Mouse (Mus musculus): Measurements from ENCODE around the gene Smlr1. TPM values are rescaled to one million over a fixed set of nuclear protein-coding genes. Genes with fewer than 3 reads are reported as not detected.

Smlr1 gene
- polyA plus RNA-seq, 1 experiment from 2014 or later = not detected

DNA sequence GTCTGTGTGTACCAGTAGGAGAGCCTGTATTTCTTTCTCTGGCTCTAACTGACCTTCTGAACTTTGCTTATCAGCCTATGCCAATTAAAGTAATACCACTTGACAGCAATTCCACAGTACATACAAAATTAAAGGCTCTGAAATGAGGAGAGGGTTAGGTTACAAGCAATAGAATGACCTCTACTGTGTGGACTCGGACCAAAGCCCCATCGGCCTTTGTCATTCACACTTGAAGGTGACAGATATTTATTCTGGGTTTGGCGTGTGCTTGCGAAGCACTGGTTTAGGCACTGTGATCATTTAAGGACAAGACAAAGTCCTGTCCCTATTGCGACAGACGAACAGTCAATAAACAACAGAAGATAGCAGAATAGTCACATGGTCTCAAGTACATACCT is 3.7 kb upstream of the Smlr1 start:
- no peak for TF ChIP-seq CTCF (IDR thresholded peaks at IDR 0.05)
- no peak overlapping the region for H3K4me2 ChIP-seq (replicated peaks; ENCODE audit: low read depth, low read length)

DNA sequence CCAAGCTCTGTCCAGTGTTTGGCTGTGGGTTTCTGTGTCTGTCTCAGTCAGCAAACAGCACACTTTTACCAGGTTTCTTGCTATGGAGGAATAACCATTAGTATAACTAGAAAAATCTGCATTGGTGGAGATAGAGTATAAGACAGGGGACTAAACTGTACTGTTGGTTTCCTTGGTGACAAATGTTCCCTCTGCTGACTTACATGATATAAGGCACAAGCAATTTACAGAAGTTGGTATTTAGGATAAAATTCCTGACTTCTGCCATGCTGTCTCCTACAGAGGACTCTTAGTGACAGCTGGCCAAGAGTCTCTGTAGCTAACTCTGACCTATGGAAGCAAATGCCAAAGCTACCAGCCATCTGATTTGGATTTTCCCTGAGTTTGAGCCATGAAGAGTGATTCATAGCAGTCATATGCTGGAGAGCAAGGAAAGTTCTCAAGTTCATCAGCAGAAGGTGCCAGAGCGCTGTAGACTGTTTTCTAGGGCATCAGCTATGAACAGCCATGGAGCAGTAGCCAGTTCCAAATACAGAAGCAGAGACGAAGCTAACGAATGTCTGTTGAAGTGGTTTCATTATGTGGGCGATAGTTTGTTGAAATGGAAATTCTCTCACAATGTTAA is 3.2 kb upstream of the Smlr1 start:
- WGBS = 72% methylated on average over 4 of the region's 4 CpGs
- H3K27ac ChIP-seq (ENCODE audit: low read length) = no peak overlapping the region
- DNase-seq (ENCODE audit: low spot score) (no peak), ATAC-seq (no peak)
- no peaks in the 10 kb centered on the region for H3K36me3 ChIP-seq (ENCODE audit: insufficient read depth, low read length)
- no peak overlapping the region for H3K4me3 ChIP-seq (ENCODE audit: low read depth, low read length)
- H3K27me3 ChIP-seq (replicated peaks; ENCODE audit: insufficient read depth, low read length) = no peaks in the 10 kb centered on the region
- H3K9ac ChIP-seq (replicated peaks; ENCODE audit: low read depth) = no peak overlapping the region
- H3K4me1 ChIP-seq (ENCODE audit: insufficient read depth, low read depth, low read length) = no peaks in the 10 kb centered on the region
- H3K9me3 ChIP-seq (ENCODE audit: low read length) = no peaks in the 10 kb centered on the region
- no peak for TF ChIP-seq EP300 (IDR thresholded peaks at IDR 0.05)
- TF ChIP-seq CTCF (IDR thresholded peaks at IDR 0.05) = peak; percentile 47
- H3K4me2 ChIP-seq (replicated peaks; ENCODE audit: low read depth, low read length) = no peak overlapping the region

More for the DNA sequence above, 3.7 kb upstream of the Smlr1 start:
- Histone ChIP-seq H3K4me3 (ENCODE audit: low read depth, low read length) (no peak overlapping the region), H3K9ac (replicated peaks; ENCODE audit: low read depth) (no peak overlapping the region), H3K36me3 (ENCODE audit: insufficient read depth, low read length) (no peaks in the 10 kb centered on the region), H3K9me3 (ENCODE audit: low read length) (no peaks in the 10 kb centered on the region), H3K27ac (ENCODE audit: low read length) (no peak overlapping the region), H3K4me1 (ENCODE audit: insufficient read depth, low read depth, low read length) (no peaks in the 10 kb centered on the region), H3K27me3 (replicated peaks; ENCODE audit: insufficient read depth, low read length) (no peaks in the 10 kb centered on the region)
- no peak for ATAC-seq
- no peak for DNase-seq (ENCODE audit: low spot score)
- 30% methylated on average over 6 of the region's 6 CpGs for WGBS

DNA sequence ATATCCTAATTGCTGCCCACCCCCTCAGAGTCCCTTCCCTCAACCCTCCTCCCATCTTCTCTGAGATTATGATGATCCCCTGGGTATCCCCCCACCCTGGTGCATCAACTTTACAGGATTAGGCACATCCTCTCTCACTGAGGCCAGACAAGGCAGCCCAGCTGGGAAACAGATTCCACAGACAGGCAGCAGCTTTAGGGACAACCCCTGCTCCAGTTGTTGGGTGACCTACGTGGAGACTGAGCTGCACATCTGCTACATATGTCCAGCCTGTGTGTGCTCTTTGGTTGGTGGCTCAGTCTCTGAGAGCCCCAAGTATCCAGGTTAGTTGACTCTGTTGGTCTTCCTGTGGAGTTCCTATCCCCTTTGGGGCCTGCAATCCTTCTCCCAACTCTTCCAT is 2.7 kb upstream of the Smlr1 start:
- no peak overlapping the region for H3K27ac ChIP-seq (ENCODE audit: low read length)
- H3K4me1 ChIP-seq (ENCODE audit: insufficient read depth, low read depth, low read length) = no peaks in the 10 kb centered on the region
- no peak overlapping the region for H3K9ac ChIP-seq (replicated peaks; ENCODE audit: low read depth)
- no peaks in the 10 kb centered on the region for H3K27me3 ChIP-seq (replicated peaks; ENCODE audit: insufficient read depth, low read length)
- no peak overlapping the region for H3K4me3 ChIP-seq (ENCODE audit: low read depth, low read length)
- DNase-seq (ENCODE audit: low spot score) = no peak
- no peak overlapping the region for H3K4me2 ChIP-seq (replicated peaks; ENCODE audit: low read depth, low read length)
- WGBS = 87% methylated on average over 1 of the region's 1 CpGs
- TF ChIP-seq EP300 (IDR thresholded peaks at IDR 0.05) (no peak), CTCF (IDR thresholded peaks at IDR 0.05) (no peak)
- H3K36me3 ChIP-seq (ENCODE audit: insufficient read depth, low read length) = no peaks in the 10 kb centered on the region
- no peak for ATAC-seq
- H3K9me3 ChIP-seq (ENCODE audit: low read length) = no peaks in the 10 kb centered on the region

DNA sequence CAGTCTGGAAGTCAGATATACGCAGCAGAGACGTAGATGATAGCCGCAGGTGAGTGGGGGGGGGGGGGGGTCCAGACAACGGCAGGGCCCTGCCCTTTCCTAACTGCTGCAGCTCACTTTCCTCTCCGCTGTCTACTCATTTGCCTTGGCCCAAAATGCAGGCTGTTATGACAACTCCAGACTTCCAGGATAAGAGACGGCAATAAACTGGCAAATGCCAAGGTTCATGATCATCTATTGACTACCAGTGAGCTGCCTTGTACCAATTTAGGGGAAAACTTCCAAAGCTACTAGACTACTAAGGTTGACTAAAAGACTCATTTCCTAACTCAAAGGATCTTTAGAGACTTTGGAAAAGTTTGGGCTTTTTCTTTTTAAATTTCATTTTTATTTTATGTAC is 554 bp upstream of the Smlr1 start:
- DNase-seq (ENCODE audit: low spot score) (no peak), ATAC-seq (no peak)
- H3K36me3 ChIP-seq (ENCODE audit: insufficient read depth, low read length) = no peaks in the 10 kb centered on the region
- no peak for TF ChIP-seq CTCF (IDR thresholded peaks at IDR 0.05)
- no peak for TF ChIP-seq EP300 (IDR thresholded peaks at IDR 0.05)
- no peak overlapping the region for H3K4me2 ChIP-seq (replicated peaks; ENCODE audit: low read depth, low read length)
- no peak overlapping the region for H3K4me3 ChIP-seq (ENCODE audit: low read depth, low read length)
- H3K27ac ChIP-seq (ENCODE audit: low read length) = no peak overlapping the region
- H3K9me3 ChIP-seq (ENCODE audit: low read length) = no peaks in the 10 kb centered on the region
- no peaks in the 10 kb centered on the region for H3K4me1 ChIP-seq (ENCODE audit: insufficient read depth, low read depth, low read length)
- H3K27me3 ChIP-seq (replicated peaks; ENCODE audit: insufficient read depth, low read length) = no peaks in the 10 kb centered on the region
- WGBS = 87% methylated on average over 6 of the region's 6 CpGs
- no peak overlapping the region for H3K9ac ChIP-seq (replicated peaks; ENCODE audit: low read depth)

DNA sequence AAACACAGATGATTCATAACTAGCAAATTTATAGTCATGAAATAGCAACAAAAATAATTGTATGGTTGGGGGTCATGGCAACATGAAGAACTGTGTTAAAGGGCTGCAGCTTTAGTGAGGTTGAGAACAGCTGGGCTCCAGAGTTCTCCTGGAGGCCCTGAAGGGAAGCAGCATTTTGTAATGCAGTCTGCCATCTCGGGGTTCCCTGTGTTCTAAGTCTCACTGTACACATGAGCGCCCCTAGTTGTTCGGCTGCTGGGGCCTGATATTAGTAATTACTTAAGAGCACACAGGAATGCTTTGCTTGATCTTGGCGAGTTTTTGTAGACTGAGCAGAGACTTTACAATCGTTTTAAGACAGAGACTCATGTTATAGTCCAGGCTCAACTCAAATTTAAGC is 1.6 kb downstream of the Smlr1 start:
- Histone ChIP-seq H3K9me3 (ENCODE audit: low read length) (no peaks in the 10 kb centered on the region), H3K36me3 (ENCODE audit: insufficient read depth, low read length) (no peaks in the 10 kb centered on the region), H3K4me3 (ENCODE audit: low read depth, low read length) (no peak overlapping the region), H3K4me1 (ENCODE audit: insufficient read depth, low read depth, low read length) (no peaks in the 10 kb centered on the region), H3K4me2 (replicated peaks; ENCODE audit: low read depth, low read length) (no peak overlapping the region), H3K27ac (ENCODE audit: low read length) (no peak overlapping the region), H3K27me3 (replicated peaks; ENCODE audit: insufficient read depth, low read length) (no peaks in the 10 kb centered on the region), H3K9ac (replicated peaks; ENCODE audit: low read depth) (no peak overlapping the region)
- no peak for DNase-seq (ENCODE audit: low spot score)
- TF ChIP-seq EP300 (IDR thresholded peaks at IDR 0.05) (no peak), CTCF (IDR thresholded peaks at IDR 0.05) (no peak)
- no peak for ATAC-seq
- 78% methylated on average over 5 of the region's 5 CpGs for WGBS

DNA sequence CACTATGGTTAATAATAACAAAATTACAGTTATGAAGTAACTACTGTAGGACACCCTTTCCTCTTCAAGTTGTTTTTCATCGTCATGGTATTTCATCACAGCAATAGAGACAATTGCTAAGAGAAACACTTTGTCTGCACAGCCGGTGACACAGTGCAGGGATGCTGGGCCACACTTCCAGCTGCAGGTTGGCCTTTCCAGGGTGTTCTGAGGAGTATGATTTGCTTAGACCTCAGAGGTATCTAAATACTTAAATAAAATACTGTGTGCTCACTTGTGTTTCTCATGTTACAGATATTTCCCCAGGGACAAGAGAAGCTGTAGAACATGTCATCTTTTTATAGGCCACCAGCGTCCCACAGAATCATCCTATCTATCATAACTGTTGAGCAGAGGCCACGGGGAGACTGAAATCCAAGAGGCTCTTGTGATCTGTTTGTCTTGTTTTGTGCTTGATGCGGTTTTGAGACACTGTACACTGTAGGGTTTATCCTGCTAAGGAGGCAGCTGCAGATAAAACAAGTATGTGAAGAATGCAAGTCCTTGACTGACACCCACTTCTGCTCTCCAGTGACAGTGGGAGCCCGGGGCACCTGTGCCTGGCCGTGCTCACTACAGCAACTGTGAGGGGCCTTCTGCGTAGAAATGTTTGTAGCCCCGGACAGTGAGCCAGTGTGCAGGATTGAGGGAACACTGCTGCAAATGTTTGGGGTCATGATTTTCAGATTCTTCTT is 2.4 kb downstream of the Smlr1 start:
- Histone ChIP-seq H3K27me3 (replicated peaks; ENCODE audit: insufficient read depth, low read length) (no peaks in the 10 kb centered on the region), H3K27ac (ENCODE audit: low read length) (no peak overlapping the region), H3K36me3 (ENCODE audit: insufficient read depth, low read length) (no peaks in the 10 kb centered on the region), H3K4me2 (replicated peaks; ENCODE audit: low read depth, low read length) (no peak overlapping the region), H3K9me3 (ENCODE audit: low read length) (no peaks in the 10 kb centered on the region), H3K9ac (replicated peaks; ENCODE audit: low read depth) (no peak overlapping the region), H3K4me1 (ENCODE audit: insufficient read depth, low read depth, low read length) (no peaks in the 10 kb centered on the region), H3K4me3 (ENCODE audit: low read depth, low read length) (no peak overlapping the region)
- DNase-seq (ENCODE audit: low spot score) = no peak
- 38% methylated on average over 9 of the region's 9 CpGs for WGBS
- no peak for ATAC-seq
- TF ChIP-seq CTCF (IDR thresholded peaks at IDR 0.05) (no peak), EP300 (IDR thresholded peaks at IDR 0.05) (no peak)
